In genomic region chr6:52840589-52841044, GRCm38 (mm10) we compare ENCODE assay signal across 9 mouse cellular contexts.
DNase-seq lines count a peak whose midpoint lies in the region; ATAC-seq lines count a peak whose summit lies in the region.
"Had no signal": no experiment of that assay in that cellular context is flagged by ENCODE, and none has a peak within 500 bp of the region (broad histone marks: within the 10 kb centered on the region; RNA-seq: fewer than 3 reads in every experiment).

No protein-coding gene starts in this region.

- no peak overlapping the region for H3K9ac ChIP-seq in limb, embryonic 12.5 days (replicated peaks)
- H3K9ac ChIP-seq in intestine, embryonic 15.5 days: no peak overlapping the region
- H3K9ac ChIP-seq: embryonic facial prominence, embryonic 12.5 days had no signal

- H3K36me3 ChIP-seq in limb, embryonic 12.5 days: no peaks in the 10 kb centered on the region
- no peaks in the 10 kb centered on the region for H3K36me3 ChIP-seq in splenic B cell, adult 2 months (ENCODE audit: control insufficient read depth, insufficient read depth, low read length, poor library complexity, severe bottlenecking)
- no peaks in the 10 kb centered on the region for H3K36me3 ChIP-seq in intestine, embryonic 15.5 days
- H3K36me3 ChIP-seq: embryonic facial prominence, embryonic 12.5 days had no signal

- peak overlapping the region; percentile 25 for H3K4me2 ChIP-seq in limb, embryonic 12.5 days
- H3K4me2 ChIP-seq in intestine, embryonic 15.5 days (replicated peaks): no peak overlapping the region
- H3K4me2 ChIP-seq: embryonic facial prominence, embryonic 12.5 days had no signal

- H3K4me1 ChIP-seq in limb, embryonic 12.5 days (replicated peaks): peaks cover 80% of the 10 kb centered on the region
- peaks cover 6% of the 10 kb centered on the region; the same call in 1 of the 2 replicates for H3K4me1 ChIP-seq in intestine, embryonic 15.5 days (replicated peaks)

- DNase-seq in embryo, embryonic 11 days: peak; percentile 51
- DNase-seq in embryo, embryonic 10.5 days (ENCODE audit: low spot score): no peak
- peak; percentile 37 for DNase-seq in thymus, postnatal 25 days
- no peak for DNase-seq in thymus, postnatal 4 days
- DNase-seq in splenic B cell, adult 2 months (ENCODE audit: low read depth, low spot score): peak; percentile 26

- H3K4me3 ChIP-seq in limb, embryonic 12.5 days (replicated peaks): no peak overlapping the region
- no peak overlapping the region for H3K4me3 ChIP-seq in intestine, embryonic 15.5 days (replicated peaks)
- H3K4me3 ChIP-seq: embryonic facial prominence, embryonic 12.5 days had no signal

- ATAC-seq in limb, embryonic 12.5 days (ENCODE audit: insufficient number of reproducible peaks, insufficient read depth, low FRiP score, low TSS enrichment, low read depth): peak; percentile 34; the same call in 1 of the 2 replicates
- no peak for ATAC-seq in intestine, embryonic 15.5 days
- ATAC-seq in granulocyte monocyte progenitor cell, adult 5-6 weeks (replicated peaks; ENCODE audit: poor library complexity, severe bottlenecking): no peak

- H3K27ac ChIP-seq in limb, embryonic 12.5 days: peak overlapping the region; percentile 79
- no peak overlapping the region for H3K27ac ChIP-seq in intestine, embryonic 15.5 days
- H3K27ac ChIP-seq: embryonic facial prominence, embryonic 12.5 days had no signal

- no peaks in the 10 kb centered on the region for H3K9me3 ChIP-seq in limb, embryonic 12.5 days
- H3K9me3 ChIP-seq in intestine, embryonic 15.5 days: no peaks in the 10 kb centered on the region
- H3K9me3 ChIP-seq: embryonic facial prominence, embryonic 12.5 days had no signal

- no peaks in the 10 kb centered on the region; the same call in 1 of the 2 replicates for H3K27me3 ChIP-seq in limb, embryonic 12.5 days
- H3K27me3 ChIP-seq in splenic B cell, adult 2 months (ENCODE audit: control insufficient read depth, insufficient read depth, low read length, poor library complexity, severe bottlenecking): no peaks in the 10 kb centered on the region
- no peaks in the 10 kb centered on the region for H3K27me3 ChIP-seq in intestine, embryonic 15.5 days (replicated peaks)
- H3K27me3 ChIP-seq: embryonic facial prominence, embryonic 12.5 days had no signal

- WGBS in limb, embryonic 12.5 days: 8% methylated on average over 9 of the region's 9 CpGs
- WGBS in intestine, embryonic 15.5 days: 42% methylated on average over 9 of the region's 9 CpGs

Comparison
In these comparisons a context has a peak if more than half of its experiments do, and no peak if none do; other contexts are left out.
1. DNase-seq: peak in embryo, embryonic 11 days (single experiment), thymus, postnatal 25 days (single experiment) and splenic B cell, adult 2 months (single experiment); none in embryo, embryonic 10.5 days (single experiment) and thymus, postnatal 4 days (single experiment).